Mouse (Mus musculus) retina, postnatal 1 day (tissue): ENCODE results near the gene Alad.
"Not testable (repeated sequence)": the region's sequence is repeated elsewhere in the genome, so short reads cannot be mapped to it uniquely, and the experiment has no call there.

Experiments
- DNase-seq: peaks from one replicate; pipeline ENCODE4 v3.0.0-alpha.2; 2012

The Alad gene

GRCm38 (mm10) chr4:62484928-62485327, 34.8 kb downstream of the Alad start:
- no peak for DNase-seq

- DNase-seq = no peak
Measured at GRCm38 (mm10) chr4:62480709-62481605, 38.8 kb downstream of the Alad start.

GRCm38 (mm10) chr4:62479937-62480708, 39.6 kb downstream of the Alad start, which contains the start of gene Bspry:
Gene Bspry, plus strand, starts transcription at chr4:62480053.
- DNase-seq = peak; percentile 37

- not testable (repeated sequence) for DNase-seq
Measured at GRCm38 (mm10) chr4:62479593-62479936, 40.2 kb downstream of the Alad start.

- DNase-seq = no peak
Measured at GRCm38 (mm10) chr4:62477542-62478244, 42.0 kb downstream of the Alad start.

GRCm38 (mm10) chr4:62475793-62476192, 43.9 kb downstream of the Alad start:
- no peak for DNase-seq

- no peak for DNase-seq
Measured at GRCm38 (mm10) chr4:62475131-62475530, 44.6 kb downstream of the Alad start.

GRCm38 (mm10) chr4:62472071-62472470, 47.6 kb downstream of the Alad start:
- DNase-seq = no peak

GRCm38 (mm10) chr4:62470598-62471051, 49.1 kb downstream of the Alad start, which contains the start of gene Wdr31:
Gene Wdr31, minus strand, starts transcription at chr4:62470896.
- peak; percentile 88 for DNase-seq

GRCm38 (mm10) chr4:62468158-62468557, 51.6 kb downstream of the Alad start:
- DNase-seq = no peak

GRCm38 (mm10) chr4:62463124-62463523, 56.6 kb downstream of the Alad start:
- no peak for DNase-seq

- DNase-seq = no peak
Measured at GRCm38 (mm10) chr4:62460348-62460747, 59.4 kb downstream of the Alad start.
